8 mouse cellular contexts compared by ENCODE assay signal in genomic region chr15:97830253-97830787, GRCm38 (mm10). TPM values are rescaled to one million over a fixed set of nuclear protein-coding genes. Genes with fewer than 3 reads are reported as not detected.
DNase-seq lines count a peak whose midpoint lies in the region; ATAC-seq and TF ChIP-seq lines count a peak whose summit lies in the region.

No protein-coding gene starts in this region.

- peak overlapping the region; percentile 56 to 90 for H3K4me3 ChIP-seq in ES-E14 (ENCODE audit: insufficient read depth in 1 of 2, low read depth in 1 of 2, low read length in 2 of 2, poor library complexity in 1 of 2, severe bottlenecking in 1 of 2)
- peak overlapping the region; percentile 76 for H3K4me3 ChIP-seq in limb, embryonic 11.5 days (ENCODE audit: low read depth, low read length)
- peak overlapping the region; percentile 61 for H3K4me3 ChIP-seq in neural tube, embryonic 15.5 days (replicated peaks)

- no peak overlapping the region for H3K9ac ChIP-seq in ES-E14 (ENCODE audit: insufficient read depth, low read depth, low read length, poor library complexity, severe bottlenecking)
- peak overlapping the region; percentile 97 for H3K9ac ChIP-seq in limb, embryonic 11.5 days (ENCODE audit: low read length)
- H3K9ac ChIP-seq in neural tube, embryonic 15.5 days (replicated peaks) = peak overlapping the region; percentile 87

- peak overlapping the region; percentile 84 for H3K4me2 ChIP-seq in limb, embryonic 11.5 days (ENCODE audit: low read depth, severe bottlenecking)
- peak overlapping the region; percentile 61 for H3K4me2 ChIP-seq in neural tube, embryonic 15.5 days

- ATAC-seq in frontal cortex, adult (ENCODE audit: low TSS enrichment) = peak; percentile 20; the same call in 1 of the 2 replicates
- ATAC-seq in limb, embryonic 11.5 days (ENCODE audit: insufficient number of reproducible peaks, low FRiP score, low TSS enrichment, low read depth) = no peak
- ATAC-seq in neural tube, embryonic 15.5 days (ENCODE audit: low FRiP score) = no peak

- in situ Hi-C loops in ES-E14 (cut with MboI; ENCODE audit: low sequenced_read_pairs in 2 of 2, unreplicated experiment in 2 of 2) = no loop called here

- H3K36me3 ChIP-seq in ES-E14 (ENCODE audit: control insufficient read depth, insufficient read depth, low read length, poor library complexity, severe bottlenecking) = no peaks in the 10 kb centered on the region
- no peaks in the 10 kb centered on the region for H3K36me3 ChIP-seq in limb, embryonic 11.5 days (ENCODE audit: control insufficient read depth, insufficient read depth, low read length)
- H3K36me3 ChIP-seq in neural tube, embryonic 15.5 days = no peaks in the 10 kb centered on the region

- no peak overlapping the region for H3K27ac ChIP-seq in ES-E14 (ENCODE audit: insufficient read depth, low read depth, low read length, poor library complexity, severe bottlenecking)
- H3K27ac ChIP-seq in limb, embryonic 11.5 days (replicated peaks; ENCODE audit: low read depth, low read length) = peak overlapping the region; percentile 94
- peak overlapping the region; percentile 96 for H3K27ac ChIP-seq in neural tube, embryonic 15.5 days (replicated peaks)

- WGBS in limb, embryonic 11.5 days = 12% methylated on average over 12 of the region's 12 CpGs
- WGBS in neural tube, embryonic 15.5 days = 12% methylated on average over 12 of the region's 12 CpGs

- no peak for DNase-seq in frontal cortex, postnatal 10 days (ENCODE audit: low spot score in 2 of 2)
- no peak for DNase-seq in ES-E14 (ENCODE audit: low read depth, low spot score)
- DNase-seq in heart, adult 18-20 months = peak; percentile 66 to 68
- peak; percentile 41 for DNase-seq in limb, embryonic 11.5 days (ENCODE audit: low spot score)
- no peak for DNase-seq in spleen, postnatal 36 days (ENCODE audit: low spot score in 2 of 2)
- DNase-seq in ovary, postnatal 36 days (ENCODE audit: low spot score) = no peak

- H3K9me3 ChIP-seq in ES-E14 (ENCODE audit: control insufficient read depth, insufficient read depth, low read depth, low read length) = no peaks in the 10 kb centered on the region
- H3K9me3 ChIP-seq in limb, embryonic 11.5 days (ENCODE audit: control insufficient read depth, low read length) = no peaks in the 10 kb centered on the region
- no peaks in the 10 kb centered on the region for H3K9me3 ChIP-seq in neural tube, embryonic 15.5 days (replicated peaks)

- H3K4me1 ChIP-seq in ES-E14 (ENCODE audit: control insufficient read depth in 2 of 2, insufficient read depth in 2 of 2, low read length in 2 of 2, poor library complexity in 1 of 2) = peaks cover 2 to 7% of the 10 kb centered on the region in 2 experiments; a peak in 2 of 4 replicates
- peaks cover 44% of the 10 kb centered on the region for H3K4me1 ChIP-seq in limb, embryonic 11.5 days (ENCODE audit: control insufficient read depth, insufficient read depth, low read length)
- H3K4me1 ChIP-seq in neural tube, embryonic 15.5 days = peaks cover 70% of the 10 kb centered on the region

- no peaks in the 10 kb centered on the region for H3K27me3 ChIP-seq in limb, embryonic 11.5 days (ENCODE audit: control insufficient read depth, insufficient read depth, low read length)
- no peaks in the 10 kb centered on the region for H3K27me3 ChIP-seq in neural tube, embryonic 15.5 days (replicated peaks)

TF ChIP-seq in ES-E14, 5 proteins besides CTCF, POLR2A, EP300 and RAD21:
- TF ChIP-seq ZC3H11A (IDR thresholded peaks at IDR 0.05; ENCODE audit: borderline replicate concordance, low read depth, low read length) (no peak), MAFK (IDR thresholded peaks at IDR 0.05; ENCODE audit: insufficient read depth, low read depth, low read length) (no peak), CHD2 (IDR thresholded peaks at IDR 0.05; ENCODE audit: low read depth, low read length) (no peak), ZNF384 (IDR thresholded peaks at IDR 0.05; ENCODE audit: low read depth, low read length) (no peak), HCFC1 (IDR thresholded peaks at IDR 0.05; ENCODE audit: borderline replicate concordance, insufficient read depth, low read length) (no peak)

RNA-seq across cellular contexts. Expression of gene Hdac7, which starts 14.0 kb away (rescaled TPM):
- 4.4 and 7.4 TPM in 2 replicates for total RNA-seq in ES-E14 (2012; rRNA removed)
- 10 to 100 TPM; 19.3 to 26.3 TPM for total RNA-seq in heart, adult 18-20 months (2021)
- polyA plus RNA-seq in limb, embryonic 11.5 days (2014; fragmentation: Nextera tagmentation; extraction: Ambion mirVana) = 25.4 and 26.8 TPM in 2 replicates
- polyA plus RNA-seq in neural tube, embryonic 15.5 days (2015; fragmentation: Nextera tagmentation; extraction: Ambion mirVana) = 26.5 and 32.1 TPM in 2 replicates

RNA-seq across cellular contexts. Expression of gene Slc48a1, which starts 52.0 kb away (rescaled TPM):
- 15.8 and 18.6 TPM in 2 replicates for total RNA-seq in ES-E14 (2012; rRNA removed)
- 10 to 100 TPM; 57.9 to 69.7 TPM for total RNA-seq in heart, adult 18-20 months (2021)
- polyA plus RNA-seq in limb, embryonic 11.5 days (2014; fragmentation: Nextera tagmentation; extraction: Ambion mirVana) = 20.0 and 24.8 TPM in 2 replicates
- polyA plus RNA-seq in neural tube, embryonic 15.5 days (2015; fragmentation: Nextera tagmentation; extraction: Ambion mirVana) = 99.0 and 101 TPM in 2 replicates

Comparison
In these comparisons a context has a peak if more than half of its experiments do, and no peak if none do; other contexts are left out.
1. DNase-seq: peak in heart, adult 18-20 months (2 of 2) and limb, embryonic 11.5 days (single experiment); none in frontal cortex, postnatal 10 days (0 of 2), ES-E14 (single experiment), spleen, postnatal 36 days (0 of 2) and ovary, postnatal 36 days (single experiment).
2. Peak in every context shown above with its lines, with median percentiles within 50 percentile points of each other: H3K4me3 ChIP-seq.